Mouse (Mus musculus) forebrain, embryonic 12.5 days (tissue): Measurements from ENCODE around the gene Rpp25. TPM values are rescaled to one million over a fixed set of nuclear protein-coding genes. Genes with fewer than 3 reads are reported as not detected.

ENCODE experiments used
- ATAC-seq: fragments of 200-750 bp; cut with Nextera tagmentation; 2 replicates; pipeline ENCODE4 v1.8.0; 2017; ENCODE audit warnings: moderate TSS enrichment; ENCODE audit not compliant: low FRiP score
- H3K27ac ChIP-seq: fragments of 300-500 bp; sonication (generic); 2 replicates; pipeline ENCODE4 v1.5.1; 2016; ENCODE audit warnings: mild to moderate bottlenecking
- H3K27me3 ChIP-seq: fragments of 300-500 bp; sonication (generic); 2 replicates; pipeline ENCODE4 v1.6.1; 2016; ENCODE audit warnings: mild to moderate bottlenecking
- H3K36me3 ChIP-seq: fragments of 300-500 bp; sonication (generic); replicated peaks from 2 replicates; pipeline ENCODE4 v1.6.1; 2016; ENCODE audit warnings: mild to moderate bottlenecking
- H3K4me1 ChIP-seq: fragments of 300-500 bp; sonication (generic); 2 replicates; pipeline ENCODE4 v1.6.1; 2016
- H3K4me2 ChIP-seq: fragments of 300-500 bp; sonication (generic); 2 replicates; pipeline ENCODE4 v1.6.1; 2016; ENCODE audit warnings: mild to moderate bottlenecking, moderate library complexity
- H3K4me3 ChIP-seq: fragments of 300-500 bp; sonication (generic); replicated peaks from 2 replicates; pipeline ENCODE4 v1.5.1; 2016; ENCODE audit warnings: mild to moderate bottlenecking
- H3K9ac ChIP-seq: fragments of 300-500 bp; sonication (generic); 2 replicates; pipeline ENCODE4 v1.6.1; 2016; ENCODE audit warnings: mild to moderate bottlenecking
- H3K9me3 ChIP-seq: fragments of 300-500 bp; sonication (generic); 2 replicates; pipeline ENCODE4 v1.6.1; 2016
- WGBS: fragments of 180-500 bp; shearing (Covaris S2); methylation state at CpG from one replicate; pipeline ENCODE4 v1.1.7; 2016; 5-methylcytosine and 5-hydroxymethylcytosine counted together
- polyA plus RNA-seq: library from polyadenylated mRNA; unstranded; fragments of >200 nt; fragmentation: Nextera tagmentation; extraction: Ambion mirVana; gene quantifications from 2 replicates; pipeline ENCODE4 v1.2.1, GENCODE M21; 2016

The Rpp25 gene
- polyA plus RNA-seq, 1 experiment from 2014 or later = 5.7 TPM

DNA sequence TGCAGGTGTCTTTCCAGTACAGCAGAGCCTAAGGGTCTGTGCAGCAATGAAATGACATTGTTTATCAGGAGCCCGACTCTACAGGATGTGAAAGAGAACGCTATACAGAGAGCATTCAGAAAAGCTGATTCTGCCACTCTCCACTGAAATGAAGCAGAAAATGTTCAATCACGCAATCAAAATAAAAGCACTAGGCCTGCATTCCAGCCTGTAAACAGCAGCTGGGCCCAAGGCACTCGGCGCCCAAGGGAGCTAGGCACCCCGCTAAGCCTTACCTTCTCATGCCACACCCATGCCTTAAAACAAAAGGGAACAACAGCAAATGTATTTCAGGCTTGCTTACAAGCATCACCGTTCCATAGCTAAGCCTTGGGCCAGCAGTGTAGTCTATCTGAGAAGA, 5.3 kb upstream of the Rpp25 start:
- Histone ChIP-seq H3K4me3 (no peak overlapping the region), H3K9ac (no peak overlapping the region), H3K36me3 (no peaks in the 10 kb centered on the region), H3K4me1 (peaks cover 25% of the 10 kb centered on the region), H3K27me3 (peaks cover 55% of the 10 kb centered on the region), H3K4me2 (no peak overlapping the region; the same call in 1 of the 2 replicates), H3K27ac (peak overlapping the region; percentile 59; the same call in 1 of the 2 replicates), H3K9me3 (no peaks in the 10 kb centered on the region)
- no peak for ATAC-seq
- 45% methylated on average over 7 of the region's 7 CpGs for WGBS

- Histone ChIP-seq H3K36me3 (no peaks in the 10 kb centered on the region), H3K4me1 (peaks cover 51% of the 10 kb centered on the region), H3K4me2 (peak overlapping the region; percentile 89), H3K4me3 (peak overlapping the region; percentile 29), H3K9ac (peak overlapping the region; percentile 40; the same call in 1 of the 2 replicates), H3K9me3 (no peaks in the 10 kb centered on the region), H3K27me3 (peaks cover 83% of the 10 kb centered on the region), H3K27ac (peak overlapping the region; percentile 90)
- peak; percentile 5 for ATAC-seq
- under 1% methylated on average over 13 of the region's 13 CpGs for WGBS
These were observed 2.4 kb upstream of the Rpp25 start for GRCm38 (mm10) chr9:57501452-57501851.

DNA sequence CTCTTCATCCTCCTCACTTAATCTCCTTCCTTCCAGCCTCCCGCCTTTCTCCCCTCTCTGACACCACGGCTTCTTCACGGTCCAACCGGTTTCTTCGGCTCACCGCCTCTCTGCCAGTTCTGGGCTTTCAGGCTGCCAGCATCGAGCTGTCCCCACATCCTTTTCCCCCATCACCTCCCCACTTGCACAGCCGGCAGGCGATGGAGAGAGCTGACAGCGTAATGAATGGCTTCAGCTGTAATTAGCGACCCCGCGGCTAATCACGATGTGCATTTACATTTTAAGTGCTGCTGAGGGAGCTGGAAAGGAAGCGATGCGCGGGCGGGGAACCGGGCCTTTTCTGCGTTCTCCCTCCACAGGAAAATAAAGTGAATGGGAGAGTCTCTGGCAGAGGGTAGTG, 2.0 kb upstream of the Rpp25 start:
- ATAC-seq = peak; percentile 71

DNA sequence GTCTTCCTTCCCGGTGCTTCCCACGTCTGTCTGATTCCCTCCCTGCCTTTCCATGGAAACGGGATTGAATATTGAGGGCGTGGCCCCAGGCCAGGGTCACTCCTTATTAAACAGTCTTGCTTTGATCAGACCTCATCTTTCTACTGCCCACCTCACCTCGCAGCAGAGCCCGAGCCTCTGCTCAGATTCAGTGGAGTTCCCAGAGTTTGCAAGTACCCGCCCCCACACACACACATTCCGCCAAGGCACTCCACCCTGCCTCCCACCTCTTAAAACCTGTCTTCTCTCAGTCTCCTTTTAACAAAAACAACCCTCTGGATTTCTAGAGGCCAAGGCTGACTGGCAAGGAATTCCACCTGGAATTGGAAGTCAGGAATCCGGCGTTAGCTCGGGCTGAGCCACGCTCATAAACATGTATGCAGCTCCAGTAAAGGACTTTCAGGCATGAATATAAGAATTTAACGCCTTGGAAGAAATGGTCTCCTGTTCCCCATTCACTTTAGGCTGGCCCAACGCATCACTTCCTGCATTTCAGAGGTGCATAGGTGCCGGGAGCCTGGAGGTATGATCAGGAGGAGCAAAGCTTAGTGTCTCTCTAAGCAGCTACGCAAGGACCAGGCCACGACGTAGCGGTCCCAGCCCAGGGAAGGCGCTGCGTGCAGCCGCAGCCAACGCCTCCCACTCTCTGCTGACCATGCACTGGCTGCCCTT, 760 bp upstream of the Rpp25 start:
- Histone ChIP-seq H3K4me1 (peaks cover 51% of the 10 kb centered on the region), H3K4me2 (peak overlapping the region; percentile 89), H3K9me3 (no peaks in the 10 kb centered on the region), H3K9ac (no peak overlapping the region), H3K36me3 (no peaks in the 10 kb centered on the region), H3K27me3 (peaks cover 84% of the 10 kb centered on the region), H3K4me3 (peak overlapping the region; percentile 44), H3K27ac (peak overlapping the region; percentile 90)
- no peak for ATAC-seq
- 3% methylated on average over 23 of the region's 23 CpGs for whole genome bisulfite sequencing

More for the DNA sequence above, 2.0 kb upstream of the Rpp25 start:
- peaks cover 51% of the 10 kb centered on the region for H3K4me1 ChIP-seq
- 0% methylated on average over 20 of the region's 20 CpGs for WGBS
- H3K27me3 ChIP-seq = peaks cover 85% of the 10 kb centered on the region
- H3K27ac ChIP-seq = peak overlapping the region; percentile 90
- peak overlapping the region; percentile 40; the same call in 1 of the 2 replicates for H3K9ac ChIP-seq
- peak overlapping the region; percentile 89 for H3K4me2 ChIP-seq
- no peaks in the 10 kb centered on the region for H3K36me3 ChIP-seq
- no peaks in the 10 kb centered on the region for H3K9me3 ChIP-seq
- H3K4me3 ChIP-seq = peak overlapping the region; percentile 29

DNA sequence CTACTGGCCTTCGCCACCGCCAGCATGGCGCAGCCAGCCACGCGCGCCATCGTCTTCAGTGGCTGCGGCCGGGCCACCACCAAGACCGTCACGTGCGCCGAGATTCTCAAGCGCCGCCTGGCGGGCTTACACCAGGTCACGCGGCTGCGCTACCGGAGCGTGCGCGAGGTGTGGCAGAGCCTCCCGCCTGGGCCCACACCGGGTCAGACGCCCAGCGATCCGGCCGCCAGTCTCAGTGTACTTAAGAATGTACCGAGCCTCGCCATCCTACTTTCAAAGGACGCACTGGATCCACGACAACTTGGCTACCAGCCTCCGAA, 515 bp downstream of the Rpp25 start:
- H3K27ac ChIP-seq = no peak overlapping the region
- ATAC-seq = peak; percentile 27
- under 1% methylated on average over 34 of the region's 34 CpGs for WGBS

GRCm38 (mm10) chr9:57504891-57505290, 1.1 kb downstream of the Rpp25 start:
- Histone ChIP-seq H3K4me3 (peak overlapping the region; percentile 44), H3K27ac (no peak overlapping the region), H3K27me3 (peaks cover 74% of the 10 kb centered on the region), H3K9ac (0 out of 2 replicates have a peak overlapping the region, but pooled peaks have one; percentile 17), H3K4me2 (peak overlapping the region; percentile 89), H3K36me3 (no peaks in the 10 kb centered on the region), H3K4me1 (peaks cover 51% of the 10 kb centered on the region), H3K9me3 (no peaks in the 10 kb centered on the region)
- ATAC-seq = no peak
- WGBS = 50% methylated on average over 10 of the region's 10 CpGs

More for the DNA sequence above, 515 bp downstream of the Rpp25 start:
- H3K4me2 ChIP-seq = peak overlapping the region; percentile 89
- peak overlapping the region; percentile 42 for H3K9ac ChIP-seq
- peaks cover 79% of the 10 kb centered on the region for H3K27me3 ChIP-seq
- H3K4me3 ChIP-seq = peak overlapping the region; percentile 44
- peaks cover 51% of the 10 kb centered on the region for H3K4me1 ChIP-seq
- no peaks in the 10 kb centered on the region for H3K9me3 ChIP-seq
- no peaks in the 10 kb centered on the region for H3K36me3 ChIP-seq

- H3K27ac ChIP-seq = peak overlapping the region; percentile 33; the same call in 1 of the 2 replicates
- no peak overlapping the region for H3K4me3 ChIP-seq
- peaks cover 51% of the 10 kb centered on the region for H3K4me1 ChIP-seq
- H3K9me3 ChIP-seq = no peaks in the 10 kb centered on the region
- ATAC-seq = peak; percentile 51
- H3K9ac ChIP-seq = no peak overlapping the region
- 3% methylated on average over 8 of the region's 8 CpGs for WGBS
- H3K4me2 ChIP-seq = peak overlapping the region; percentile 17
- no peaks in the 10 kb centered on the region for H3K36me3 ChIP-seq
- peaks cover 66% of the 10 kb centered on the region for H3K27me3 ChIP-seq
These were observed 1.9 kb downstream of the Rpp25 start for GRCm38 (mm10) chr9:57505700-57506099.

- Histone ChIP-seq H3K9ac (no peak overlapping the region), H3K27me3 (peaks cover 17% of the 10 kb centered on the region), H3K36me3 (no peaks in the 10 kb centered on the region), H3K4me1 (peaks cover 8% of the 10 kb centered on the region), H3K9me3 (no peaks in the 10 kb centered on the region), H3K4me3 (no peak overlapping the region), H3K4me2 (no peak overlapping the region), H3K27ac (no peak overlapping the region)
- WGBS = 51% methylated on average over 2 of the region's 2 CpGs
- no peak for ATAC-seq
These were observed 6.8 kb downstream of the Rpp25 start for GRCm38 (mm10) chr9:57510577-57510976.

DNA sequence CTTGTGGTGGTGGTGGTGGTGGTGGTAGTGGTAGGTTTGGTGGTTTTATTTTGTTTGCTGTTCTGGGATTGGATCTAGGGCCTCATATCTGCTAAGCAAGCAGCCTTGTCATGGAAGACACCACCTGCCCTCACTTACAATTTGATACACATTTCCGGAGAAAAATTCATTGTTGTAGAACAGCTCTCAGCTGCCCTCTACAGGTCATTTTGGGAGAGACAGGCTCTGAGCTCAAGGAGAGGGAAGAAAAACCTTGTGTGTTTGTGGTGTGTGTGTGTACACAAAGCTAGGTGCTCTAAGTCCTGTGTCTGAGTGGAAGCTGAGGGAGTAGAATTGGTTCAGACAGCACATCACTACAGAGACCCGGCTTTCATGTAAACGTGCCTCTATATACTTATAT, 13.3 kb downstream of the Rpp25 start:
- no peaks in the 10 kb centered on the region for H3K36me3 ChIP-seq
- no peak overlapping the region for H3K4me2 ChIP-seq
- H3K4me3 ChIP-seq = no peak overlapping the region
- no peaks in the 10 kb centered on the region for H3K9me3 ChIP-seq
- peaks cover 10% of the 10 kb centered on the region for H3K4me1 ChIP-seq
- H3K27ac ChIP-seq = 0 out of 2 replicates have a peak overlapping the region, but pooled peaks have one; percentile 25
- H3K27me3 ChIP-seq = no peaks in the 10 kb centered on the region
- no peak for ATAC-seq
- no peak overlapping the region for H3K9ac ChIP-seq
- 10% methylated on average over 3 of the region's 3 CpGs for WGBS

DNA sequence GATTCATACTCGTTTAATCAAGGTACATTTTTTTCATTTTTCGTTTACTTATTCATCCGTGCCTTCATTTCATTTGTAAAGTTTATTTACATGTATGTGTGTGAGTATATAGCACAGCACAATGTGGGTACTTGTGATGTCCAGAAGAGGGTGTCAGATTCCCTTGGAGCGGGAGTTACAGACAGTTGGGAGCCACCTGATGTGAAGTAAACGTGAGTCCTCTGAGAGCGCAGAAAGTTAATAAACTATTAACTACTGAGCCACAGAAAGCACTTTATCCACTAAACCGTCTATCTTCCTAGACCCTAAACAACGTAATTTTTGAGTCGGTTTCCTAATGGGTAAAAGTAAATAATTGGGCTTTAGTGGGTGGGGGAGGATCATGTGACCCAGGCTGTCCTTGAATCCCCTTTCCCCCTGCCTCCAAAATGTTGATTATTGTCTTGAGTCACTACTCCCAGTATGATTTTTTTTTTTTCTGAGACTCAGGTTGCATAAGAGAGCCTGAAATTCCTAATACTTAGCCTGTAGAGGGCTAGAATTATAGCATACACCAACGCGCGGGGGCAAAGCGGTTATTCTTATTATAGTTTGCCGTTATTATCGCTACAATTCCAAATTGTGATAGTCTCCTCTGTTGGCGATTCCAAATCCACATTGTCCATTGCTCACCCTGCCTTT, 16.7 kb downstream of the Rpp25 start:
- H3K27me3 ChIP-seq = no peaks in the 10 kb centered on the region
- H3K4me3 ChIP-seq = peak overlapping the region; percentile 97
- peak overlapping the region; percentile 85 for H3K4me2 ChIP-seq
- peak overlapping the region; percentile 97 for H3K9ac ChIP-seq
- no peaks in the 10 kb centered on the region for H3K36me3 ChIP-seq
- 24% methylated on average over 16 of the region's 16 CpGs for WGBS
- H3K9me3 ChIP-seq = no peaks in the 10 kb centered on the region
- peaks cover 26% of the 10 kb centered on the region for H3K4me1 ChIP-seq
- peak overlapping the region; percentile 90 for H3K27ac ChIP-seq
- ATAC-seq = peak; percentile 24

- H3K36me3 ChIP-seq = no peaks in the 10 kb centered on the region
- peak within 1 kb of the TSS; percentile 90 for H3K27ac ChIP-seq
- H3K4me3 ChIP-seq = peak within 1 kb of the TSS; percentile 97
- H3K4me2 ChIP-seq = peak within 1 kb of the TSS; percentile 85
- peak within 1 kb of the TSS; percentile 97 for H3K9ac ChIP-seq
- peaks cover 26% of the 10 kb centered on the region for H3K4me1 ChIP-seq
- H3K9me3 ChIP-seq = no peaks in the 10 kb centered on the region
- under 1% methylated on average over 94 of the region's 95 CpGs for WGBS
- no peaks in the 10 kb centered on the region for H3K27me3 ChIP-seq
- peak; percentile 97 for ATAC-seq
These were observed 17.5 kb downstream of the Rpp25 start, which contains the start of gene Cox5a for GRCm38 (mm10) chr9:57521056-57521911. TSS of gene Cox5a (plus strand) at chr9:57521274.
